Mouse (Mus musculus): ENCODE results near the gene Tbc1d2b.

DNA sequence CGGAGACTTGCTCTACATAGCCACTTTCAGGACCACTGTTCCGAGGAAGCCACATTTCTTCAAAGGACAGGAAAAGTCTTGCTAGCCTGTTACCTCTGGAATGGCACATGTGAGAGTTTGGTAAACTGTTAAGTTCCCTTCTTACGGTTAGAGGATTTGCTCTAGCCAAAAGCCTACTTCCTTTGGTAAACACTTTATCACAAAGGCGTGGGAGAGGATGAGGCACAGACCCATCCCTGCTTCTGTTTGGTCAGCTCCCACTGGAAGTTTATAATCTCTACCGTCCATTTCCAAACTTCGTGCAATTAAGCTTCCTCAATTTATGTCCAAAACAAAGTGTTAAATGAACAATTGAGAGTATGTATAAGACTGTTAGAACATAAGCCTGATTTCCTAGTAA lies 10.5 kb downstream of the Tbc1d2b start:
- TF ChIP-seq CTCF (IDR thresholded peaks at IDR 0.05; ENCODE audit: borderline replicate concordance, insufficient read depth, low read depth, low read length) (no peak), POLR2A (IDR thresholded peaks at IDR 0.05; ENCODE audit: borderline replicate concordance, insufficient read depth, low read length) (no peak)
